Mouse (Mus musculus) brain, embryonic 14.5 days (tissue): ENCODE measurements at regions not wholly inside any gene's neighbourhood (a gene's known extent, or its start where the extent isn't known, plus 50 kb on each side); places are given as distances from the start of the nearest gene placed in this dataset.

Experiments used
- CTCF ChIP-seq: fragments of 200-500 bp; IDR thresholded peaks from 2 replicates; pipeline ENCODE4 v1.5.1; 2012; ENCODE audit warnings: inconsistent platforms, mild to moderate bottlenecking, moderate library complexity, borderline replicate concordance; ENCODE audit not compliant: insufficient read depth, insufficient read length; ENCODE audit errors: extremely low read depth
- POLR2A ChIP-seq: fragments of 200-500 bp; IDR thresholded peaks from 2 replicates; pipeline ENCODE4 v1.6.1; 2012; ENCODE audit warnings: mild to moderate bottlenecking, inconsistent platforms, borderline replicate concordance; ENCODE audit not compliant: poor library complexity, insufficient read depth, insufficient read length, severe bottlenecking; ENCODE audit errors: extremely low read depth

DNA sequence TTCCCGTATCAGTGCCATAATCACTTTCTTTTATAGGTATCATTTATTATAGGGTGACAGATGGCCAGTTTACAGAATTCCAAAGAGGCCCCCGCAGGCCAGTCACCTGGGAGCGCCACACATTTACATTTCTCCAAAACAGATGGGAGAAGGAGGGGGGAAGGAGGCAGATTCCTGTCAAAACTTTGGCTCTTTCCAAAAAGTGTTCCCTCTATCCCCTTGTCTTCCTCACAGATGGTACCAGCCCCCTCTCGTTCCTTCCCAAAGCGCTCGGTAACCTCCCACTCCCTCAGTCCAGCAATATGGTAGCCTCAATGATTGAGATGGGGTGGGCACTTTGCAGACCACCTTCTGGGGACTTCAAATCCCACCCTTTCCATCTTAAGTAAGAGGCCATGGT lies 90.5 kb upstream of the Vash1 start:
- TF ChIP-seq CTCF: no peak
- no peak for TF ChIP-seq POLR2A
